Mouse (Mus musculus): ENCODE results near the gene Jam2.
A peak's percentile ranks its signal among the peaks of the same experiment; 100 is the strongest.

Jam2 gene

GRCm38 (mm10) chr16:84774003-84774703 lies at the start of gene Jam2:
Jam2 (plus strand) TSS chr16:84774123.
- peak; percentile 67 to 75 for DNase-seq

GRCm38 (mm10) chr16:84734806-84735165 lies 39.1 kb upstream of the Jam2 start:
- no peak for DNase-seq

- peak; percentile 98 to 99 for DNase-seq
These were observed 38.5 kb upstream of the Jam2 start, which contains the start of gene Mrpl39 for GRCm38 (mm10) chr16:84735166-84736105. Mrpl39 (minus strand) TSS chr16:84735742.

- DNase-seq: peak in 1 of 2 experiments; percentile 18
These were observed 36.6 kb upstream of the Jam2 start for GRCm38 (mm10) chr16:84737358-84737757.

GRCm38 (mm10) chr16:84744703-84745490 lies 29.0 kb upstream of the Jam2 start:
- DNase-seq: no peak

- no peak for DNase-seq
These were observed 28.1 kb upstream of the Jam2 start for GRCm38 (mm10) chr16:84745721-84746306.

GRCm38 (mm10) chr16:84767956-84768355 lies 6.0 kb upstream of the Jam2 start:
- DNase-seq: no peak

GRCm38 (mm10) chr16:84769182-84769581 lies 4.7 kb upstream of the Jam2 start:
- DNase-seq: no peak

- no peak for DNase-seq
These were observed 4.1 kb upstream of the Jam2 start for GRCm38 (mm10) chr16:84769619-84770464.

- no peak for DNase-seq
These were observed 3.0 kb upstream of the Jam2 start for GRCm38 (mm10) chr16:84770891-84771290.

- peak in 1 of 2 experiments; percentile 5 for DNase-seq
These were observed 2.5 kb upstream of the Jam2 start for GRCm38 (mm10) chr16:84771461-84771860.

- peak; percentile 15 to 41 for DNase-seq
These were observed 1.2 kb upstream of the Jam2 start for GRCm38 (mm10) chr16:84772496-84773267.

GRCm38 (mm10) chr16:84773268-84773861 lies 558 bp upstream of the Jam2 start:
- DNase-seq: no peak

- DNase-seq: peak; percentile 55 to 60
These were observed 873 bp downstream of the Jam2 start for GRCm38 (mm10) chr16:84774761-84775231.

- DNase-seq: no peak
These were observed 1.4 kb downstream of the Jam2 start for GRCm38 (mm10) chr16:84775356-84775755.

- peak; percentile 10 to 18 for DNase-seq
These were observed 2.3 kb downstream of the Jam2 start for GRCm38 (mm10) chr16:84776089-84776784.

- DNase-seq: no peak
These were observed 4.5 kb downstream of the Jam2 start for GRCm38 (mm10) chr16:84778431-84778830.

GRCm38 (mm10) chr16:84778861-84779630 lies 5.1 kb downstream of the Jam2 start:
- DNase-seq: no peak

GRCm38 (mm10) chr16:84779718-84780117 lies 5.8 kb downstream of the Jam2 start:
- DNase-seq: no peak

All from cerebellum, postnatal 10 days (tissue).